Mouse (Mus musculus) left cerebral cortex, postnatal 14 days (tissue): ENCODE measurements around the gene Plekha7. TPM values are rescaled to one million over a fixed set of nuclear protein-coding genes. Genes with fewer than 3 reads are reported as not detected.

Source experiments
- DNase-seq, 2 experiments: peaks; one replicate each; pipeline ENCODE4 v3.0.0; 2021 to 2022; ENCODE audit warnings: low spot score in 2 of 2, mixed read lengths in 1 of 2
- intact Hi-C: fragments of 180-260 bp; cut with DNase I; formaldehyde crosslinking; loops from one replicate; pipeline ENCODE4 v1.15.1; 2025
- long read RNA-seq, 2 experiments: library from polyadenylated mRNA; stranded (forward); transcript quantifications; one replicate each; pipeline ENCODE4 v2.0.0; 2021
- total RNA-seq, 2 experiments: library from RNA; stranded (reverse); gene quantifications; 2 replicates each; pipeline ENCODE4 v1.2.3; 2021

Gene Plekha7
- total RNA-seq, result 10 to 100 TPM; 21.0 to 23.5 TPM
- long read RNA-seq, experiment 1, partial matches to known transcripts, result 6 of 14 reads
- long read RNA-seq, experiment 1, other reads (novel, unspliced or antisense), result 8 of 14 reads
- long read RNA-seq, experiment 2, partial matches to known transcripts, result 2 of 7 reads
- long read RNA-seq, experiment 2, other reads (novel, unspliced or antisense), result 5 of 7 reads

- intact Hi-C loops, result loop anchor here (5.0 kb wide), 1 partner anchor 41 kb away; no protein-coding TSS in a partner anchor
- no peak for DNase-seq
Observed at GRCm38 (mm10) chr7:116307871-116308631, at the start of gene Plekha7. TSS of gene Plekha7 (minus strand) at chr7:116308376.

GRCm38 (mm10) chr7:116336226-116336625, 28.1 kb upstream of the Plekha7 start:
- peak; percentile 52 to 72 for DNase-seq

GRCm38 (mm10) chr7:116335133-116335532, 27.0 kb upstream of the Plekha7 start:
- intact Hi-C loops, result loop anchor here (10.0 kb wide), 1 partner anchor 170 kb away; the partner anchor contains the start of gene Nucb2
- DNase-seq, result no peak

More at GRCm38 (mm10) chr7:116336226-116336625, 28.1 kb upstream of the Plekha7 start:
- intact Hi-C loops, result loop anchor here (10.0 kb wide), 1 partner anchor 169 kb away; the partner anchor contains the start of gene Nucb2

GRCm38 (mm10) chr7:116334669-116335038, 26.5 kb upstream of the Plekha7 start:
- intact Hi-C loops, result loop anchor here (5.0 to 10.0 kb wide), 2 partner anchors 108 to 170 kb away; partner anchors contain the start of genes Nucb2 and Pik3c2a
- no peak for DNase-seq

- DNase-seq, result peak; percentile 98 to 99
- intact Hi-C loops, result loop anchor here (5.0 to 10.0 kb wide), 2 partner anchors 108 to 171 kb away; partner anchors contain the start of genes Nucb2 and Pik3c2a
Observed at GRCm38 (mm10) chr7:116333713-116334668, 25.8 kb upstream of the Plekha7 start, which contains the start of gene Rps13. TSS of gene Rps13 (minus strand) at chr7:116334195.

- DNase-seq, result peak in 1 of 2 experiments; percentile 34
- intact Hi-C loops, result loop anchor here (5.0 to 10.0 kb wide), 2 partner anchors 111 to 174 kb away; partner anchors contain the start of genes Nucb2 and Pik3c2a
Observed at GRCm38 (mm10) chr7:116331246-116331645, 23.1 kb upstream of the Plekha7 start.

GRCm38 (mm10) chr7:116329858-116330257, 21.7 kb upstream of the Plekha7 start:
- DNase-seq, result no peak
- intact Hi-C loops, result loop anchor here (5.0 to 10.0 kb wide), 2 partner anchors 112 to 175 kb away; partner anchors contain the start of genes Nucb2 and Pik3c2a

- intact Hi-C loops, result no loop called here
Observed at GRCm38 (mm10) chr7:116328777-116329176, 20.6 kb upstream of the Plekha7 start.

DNA sequence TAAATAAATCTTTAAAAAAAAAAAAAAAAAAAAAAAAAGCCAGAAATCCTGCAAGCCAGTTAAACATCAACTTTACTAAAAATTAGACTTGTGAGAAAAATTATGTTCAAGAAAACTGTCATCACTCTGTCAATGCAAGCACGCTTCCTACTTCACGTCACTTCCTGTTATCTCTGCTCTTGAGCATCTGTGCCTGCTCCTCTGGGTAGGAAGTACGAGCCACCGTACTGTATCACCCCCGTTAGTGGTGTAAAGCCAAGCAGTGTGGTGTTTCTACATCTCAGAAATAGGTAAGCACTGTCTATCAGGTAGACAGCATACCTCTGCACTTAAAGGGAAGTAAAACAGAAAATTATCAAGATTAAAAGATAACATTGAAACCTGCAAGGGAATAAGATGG, 19.7 kb upstream of the Plekha7 start:
- intact Hi-C loops, result no loop called here
- no peak for DNase-seq

More at GRCm38 (mm10) chr7:116328777-116329176, 20.6 kb upstream of the Plekha7 start:
- DNase-seq, result no peak

- intact Hi-C loops, result loop anchor here (1.0 to 5.0 kb wide), 3 partner anchors 61 to 166 kb away; no protein-coding TSS in a partner anchor
- DNase-seq, result peak; percentile 65 to 70
Observed at GRCm38 (mm10) chr7:116323331-116323964, 15.3 kb upstream of the Plekha7 start.

DNA sequence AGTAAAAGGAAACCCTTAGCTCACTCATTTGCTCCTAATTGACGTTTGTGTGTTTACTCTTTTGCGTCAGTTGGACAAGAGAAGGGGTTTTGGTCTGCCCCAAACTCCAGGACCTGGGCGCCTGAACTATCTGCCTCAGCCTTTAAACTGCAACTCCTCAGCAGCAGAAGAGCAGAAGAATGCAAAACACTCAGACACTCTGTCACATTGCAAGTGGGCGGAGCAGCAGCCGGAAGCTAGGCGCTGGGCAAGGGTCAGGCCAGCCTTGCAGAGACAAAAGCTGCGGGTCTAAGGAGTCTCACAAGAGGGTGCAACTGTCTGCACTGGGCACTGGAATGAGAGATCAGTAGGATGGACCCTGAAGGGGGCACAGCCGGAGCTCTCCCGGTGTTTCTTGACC, 1.3 kb upstream of the Plekha7 start:
- intact Hi-C loops, result loop anchor here (5.0 kb wide), 1 partner anchor 42 kb away; no protein-coding TSS in a partner anchor
- no peak for DNase-seq

GRCm38 (mm10) chr7:116308632-116308991, 436 bp upstream of the Plekha7 start:
- no peak for DNase-seq
- intact Hi-C loops, result loop anchor here (5.0 kb wide), 1 partner anchor 41 kb away; no protein-coding TSS in a partner anchor

DNA sequence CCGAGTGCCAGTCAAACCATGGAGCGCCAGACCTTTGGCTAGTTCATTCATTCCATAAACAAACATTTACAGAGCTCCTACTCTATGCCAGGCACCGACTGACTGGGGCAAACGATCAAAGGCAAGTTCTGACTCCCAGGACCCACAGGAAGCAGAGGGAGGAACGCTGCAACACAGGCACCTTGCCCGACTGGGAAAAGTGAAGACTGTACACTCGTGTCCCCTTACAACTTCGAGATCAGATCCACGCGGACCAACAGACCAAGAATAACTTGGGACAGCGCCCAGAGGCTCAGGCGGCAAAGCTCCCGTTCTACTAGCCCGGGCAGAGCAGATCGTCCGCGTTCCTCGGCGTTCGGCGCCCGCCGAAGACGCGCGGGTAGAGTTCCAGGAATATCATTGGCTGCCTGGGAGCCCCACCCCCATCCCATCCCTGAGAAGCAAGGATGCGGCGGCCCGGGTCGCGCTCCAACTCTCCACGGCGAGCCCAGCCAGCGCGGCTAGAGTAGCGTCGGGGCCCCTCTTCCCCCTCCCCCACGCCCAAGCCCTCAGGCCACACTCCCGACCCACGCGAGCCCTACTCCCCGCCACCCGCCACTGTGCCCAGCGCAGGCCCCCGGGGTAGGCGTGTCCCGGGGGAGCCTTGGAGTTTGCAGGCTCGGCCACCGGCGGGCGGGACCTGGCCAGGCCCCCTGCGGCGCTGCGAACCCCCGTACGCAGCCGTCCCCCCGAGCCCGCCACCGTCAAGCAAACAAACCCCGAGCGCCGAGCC, 891 bp downstream of the Plekha7 start:
- DNase-seq, result peak; percentile 54 to 57
- intact Hi-C loops, result loop anchor here (5.0 kb wide), 1 partner anchor 40 kb away; no protein-coding TSS in a partner anchor

DNA sequence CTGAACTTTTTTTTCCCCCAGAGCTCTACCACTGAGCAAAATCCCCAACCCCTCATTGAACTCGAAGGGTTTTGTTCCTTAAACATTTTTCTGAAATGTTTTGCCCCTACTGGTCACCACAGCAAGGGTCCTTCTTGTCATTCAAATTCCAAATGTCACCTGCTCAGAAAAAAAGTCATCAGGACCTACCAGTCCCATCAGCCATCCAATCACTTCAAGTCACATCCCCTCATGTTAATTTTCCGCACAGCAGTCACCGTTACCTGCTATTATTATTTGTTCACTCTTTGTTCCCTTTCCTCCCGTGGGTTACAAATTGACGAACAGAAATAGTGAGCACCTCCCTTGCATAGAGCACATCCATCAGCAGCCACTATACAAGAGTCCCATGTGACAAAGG, 1.6 kb downstream of the Plekha7 start:
- no peak for DNase-seq
- intact Hi-C loops, result loop anchor here (5.0 kb wide), 1 partner anchor 39 kb away; no protein-coding TSS in a partner anchor

DNA sequence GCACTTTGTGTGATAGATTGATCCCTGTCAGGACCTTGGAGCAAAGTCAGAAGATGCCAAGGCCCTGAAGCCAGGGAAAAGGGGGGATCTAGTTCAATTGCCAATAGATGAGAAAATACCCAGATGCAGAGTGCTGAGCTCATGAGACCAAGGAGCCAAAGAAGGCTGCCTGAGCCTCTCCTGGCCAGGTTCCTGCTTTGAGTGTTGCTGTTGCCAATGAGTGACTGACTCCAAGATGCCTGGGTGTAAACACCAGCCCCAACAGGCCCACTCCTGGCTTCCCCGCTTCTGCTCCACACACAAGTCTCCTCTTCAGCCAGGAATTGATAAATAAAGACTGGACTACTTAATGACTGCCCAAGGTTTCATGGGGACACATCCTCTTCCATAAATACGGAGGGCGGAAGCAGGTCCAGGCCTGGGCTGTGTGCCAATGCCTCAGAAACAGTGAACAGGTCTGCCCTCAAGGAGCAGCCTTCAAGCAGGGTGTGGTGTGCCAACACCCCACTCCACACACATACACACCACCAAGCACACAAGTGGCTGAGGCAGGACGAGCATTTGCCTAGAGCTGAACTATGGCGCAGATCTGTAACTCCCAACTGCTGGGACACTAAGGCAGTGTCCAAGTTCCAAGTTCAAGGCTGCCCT, 6.4 kb downstream of the Plekha7 start:
- intact Hi-C loops, result no loop called here
- DNase-seq, result no peak

GRCm38 (mm10) chr7:116301144-116301543, 7.0 kb downstream of the Plekha7 start:
- DNase-seq, result no peak
- intact Hi-C loops, result no loop called here

GRCm38 (mm10) chr7:116298851-116299250, 9.3 kb downstream of the Plekha7 start:
- intact Hi-C loops, result no loop called here
- no peak for DNase-seq
